Mouse (Mus musculus): Measurements from ENCODE around the gene 1700001O22Rik.

The 1700001O22Rik gene

GRCm38 (mm10) chr2:30819873-30820272 is 16.4 kb upstream of the 1700001O22Rik start:
- ATAC-seq (ENCODE audit: insufficient number of reproducible peaks, low FRiP score, low TSS enrichment) = no peak

GRCm38 (mm10) chr2:30816383-30816782 is 12.9 kb upstream of the 1700001O22Rik start:
- no peak for ATAC-seq (ENCODE audit: insufficient number of reproducible peaks, low FRiP score, low TSS enrichment)

GRCm38 (mm10) chr2:30810573-30810972 is 7.1 kb upstream of the 1700001O22Rik start:
- ATAC-seq (ENCODE audit: insufficient number of reproducible peaks, low FRiP score, low TSS enrichment) = no peak

GRCm38 (mm10) chr2:30809503-30809902 is 6.0 kb upstream of the 1700001O22Rik start:
- no peak for ATAC-seq (ENCODE audit: insufficient number of reproducible peaks, low FRiP score, low TSS enrichment)

GRCm38 (mm10) chr2:30808296-30808655 is 4.8 kb upstream of the 1700001O22Rik start:
- ATAC-seq (ENCODE audit: insufficient number of reproducible peaks, low FRiP score, low TSS enrichment) = no peak

- ATAC-seq (ENCODE audit: insufficient number of reproducible peaks, low FRiP score, low TSS enrichment) = peak; percentile 93
These were observed 4.3 kb upstream of the 1700001O22Rik start, which contains the start of gene Ntmt1 for GRCm38 (mm10) chr2:30807648-30808295. TSS of gene Ntmt1 (plus strand) at chr2:30807826.

GRCm38 (mm10) chr2:30807147-30807647 is 3.7 kb upstream of the 1700001O22Rik start:
- ATAC-seq (ENCODE audit: insufficient number of reproducible peaks, low FRiP score, low TSS enrichment) = no peak

- no peak for ATAC-seq (ENCODE audit: insufficient number of reproducible peaks, low FRiP score, low TSS enrichment)
These were observed 2.5 kb upstream of the 1700001O22Rik start for GRCm38 (mm10) chr2:30805983-30806382.

- ATAC-seq (ENCODE audit: insufficient number of reproducible peaks, low FRiP score, low TSS enrichment) = no peak
These were observed 2.2 kb downstream of the 1700001O22Rik start for GRCm38 (mm10) chr2:30801067-30801852.

- ATAC-seq (ENCODE audit: insufficient number of reproducible peaks, low FRiP score, low TSS enrichment) = no peak
These were observed 2.8 kb downstream of the 1700001O22Rik start for GRCm38 (mm10) chr2:30800671-30801066.

GRCm38 (mm10) chr2:30799456-30799855 is 4.0 kb downstream of the 1700001O22Rik start:
- no peak for ATAC-seq (ENCODE audit: insufficient number of reproducible peaks, low FRiP score, low TSS enrichment)

GRCm38 (mm10) chr2:30796382-30796781 is 7.1 kb downstream of the 1700001O22Rik start:
- no peak for ATAC-seq (ENCODE audit: insufficient number of reproducible peaks, low FRiP score, low TSS enrichment)

- ATAC-seq (ENCODE audit: insufficient number of reproducible peaks, low FRiP score, low TSS enrichment) = no peak
These were observed 7.6 kb downstream of the 1700001O22Rik start for GRCm38 (mm10) chr2:30795889-30796275.

GRCm38 (mm10) chr2:30795271-30795888 is 8.1 kb downstream of the 1700001O22Rik start:
- no peak for ATAC-seq (ENCODE audit: insufficient number of reproducible peaks, low FRiP score, low TSS enrichment)

GRCm38 (mm10) chr2:30794179-30795108 is 9.0 kb downstream of the 1700001O22Rik start:
- peak; percentile 76 for ATAC-seq (ENCODE audit: insufficient number of reproducible peaks, low FRiP score, low TSS enrichment)

- ATAC-seq (ENCODE audit: insufficient number of reproducible peaks, low FRiP score, low TSS enrichment) = no peak
These were observed 11.4 kb downstream of the 1700001O22Rik start for GRCm38 (mm10) chr2:30792061-30792460.

GRCm38 (mm10) chr2:30787466-30787865 is 16.0 kb downstream of the 1700001O22Rik start:
- no peak for ATAC-seq (ENCODE audit: insufficient number of reproducible peaks, low FRiP score, low TSS enrichment)

GRCm38 (mm10) chr2:30784078-30784994 is 19.1 kb downstream of the 1700001O22Rik start:
- no peak for ATAC-seq (ENCODE audit: insufficient number of reproducible peaks, low FRiP score, low TSS enrichment)

GRCm38 (mm10) chr2:30783346-30783745 is 20.1 kb downstream of the 1700001O22Rik start:
- ATAC-seq (ENCODE audit: insufficient number of reproducible peaks, low FRiP score, low TSS enrichment) = peak; percentile 20; the same call in 1 of the 2 replicates
